In the genomic region with DNA sequence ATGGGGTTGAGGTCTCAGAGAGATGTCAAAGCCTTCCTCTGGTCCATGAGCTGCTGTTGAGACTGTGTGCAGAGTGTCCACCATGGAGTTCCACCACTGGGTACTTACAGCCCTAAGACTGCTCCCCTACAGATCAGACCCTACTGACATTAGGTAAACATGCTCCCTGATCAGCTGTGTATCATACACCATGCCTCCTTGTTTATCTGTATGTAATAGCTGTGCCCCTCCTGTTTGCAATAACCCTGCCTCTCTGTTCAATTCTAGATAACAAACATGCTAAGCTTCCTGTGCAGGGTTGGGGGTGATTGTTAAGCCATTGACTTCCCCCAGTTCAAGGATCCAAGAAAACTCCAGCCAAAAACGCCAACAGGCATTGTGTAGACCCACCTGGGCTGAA, we compare ENCODE assay signal across 18 mouse cellular contexts.
DNase-seq lines count a peak whose midpoint lies in the region; ATAC-seq and TF ChIP-seq lines count a peak whose summit lies in the region.
"Had no signal": no experiment of that assay in that cellular context is flagged by ENCODE, and none has a peak within 500 bp of the region (broad histone marks: within the 10 kb centered on the region; RNA-seq: fewer than 3 reads in every experiment).

No protein-coding gene starts in this region.

- peak overlapping the region; percentile 66 for H3K27ac ChIP-seq in heart, embryonic 13.5 days (replicated peaks)
- H3K27ac ChIP-seq in MEL (ENCODE audit: control insufficient read depth, low read depth, low read length), result no peak overlapping the region
- H3K27ac ChIP-seq in liver, embryonic 13.5 days, result peak overlapping the region; percentile 79
- H3K27ac ChIP-seq in liver, postnatal 0 days (ENCODE audit: low read depth), result no peak overlapping the region
- H3K27ac ChIP-seq: embryonic facial prominence, embryonic 13.5 days; forebrain, embryonic 12.5 days; heart, adult 2 months; hindbrain, embryonic 13.5 days had no signal

- H3K9me3 ChIP-seq in heart, embryonic 13.5 days, result no peaks in the 10 kb centered on the region
- no peaks in the 10 kb centered on the region for H3K9me3 ChIP-seq in MEL (replicated peaks; ENCODE audit: insufficient read depth, low read length)
- H3K9me3 ChIP-seq in liver, embryonic 13.5 days (replicated peaks), result no peaks in the 10 kb centered on the region
- H3K9me3 ChIP-seq in liver, postnatal 0 days (ENCODE audit: low read length), result no peaks in the 10 kb centered on the region
- H3K9me3 ChIP-seq: embryonic facial prominence, embryonic 13.5 days; forebrain, embryonic 12.5 days; hindbrain, embryonic 13.5 days had no signal

- TF ChIP-seq EP300 in MEL (IDR thresholded peaks at IDR 0.05; ENCODE audit: low read depth in 1 of 2, low read length in 2 of 2), result peak; percentile 35 to 60; a peak in 2 of 4 replicates
- peak; percentile 38; the same call in 1 of the 2 replicates for TF ChIP-seq EP300 in liver, postnatal 0 days (IDR thresholded peaks at IDR 0.05; ENCODE audit: low read depth)

- H3K4me3 ChIP-seq in heart, embryonic 13.5 days, result no peak overlapping the region
- no peak overlapping the region for H3K4me3 ChIP-seq in MEL (ENCODE audit: control insufficient read depth in 1 of 2, insufficient read depth in 1 of 2, low read depth in 2 of 2, low read length in 2 of 2)
- H3K4me3 ChIP-seq in liver, embryonic 13.5 days (replicated peaks), result no peak overlapping the region
- H3K4me3 ChIP-seq in liver, postnatal 0 days (ENCODE audit: low read depth, low read length), result no peak overlapping the region
- H3K4me3 ChIP-seq: embryonic facial prominence, embryonic 13.5 days; forebrain, embryonic 12.5 days; heart, adult 2 months; hindbrain, embryonic 13.5 days had no signal

- no peak overlapping the region for H3K4me2 ChIP-seq in heart, embryonic 13.5 days
- H3K4me2 ChIP-seq in liver, embryonic 13.5 days, result peak overlapping the region; percentile 35
- H3K4me2 ChIP-seq in liver, postnatal 0 days (ENCODE audit: low read depth, low read length), result no peak overlapping the region
- H3K4me2 ChIP-seq: embryonic facial prominence, embryonic 13.5 days; forebrain, embryonic 12.5 days; hindbrain, embryonic 13.5 days had no signal

- no peak overlapping the region for H3K9ac ChIP-seq in heart, embryonic 13.5 days
- H3K9ac ChIP-seq in MEL (ENCODE audit: control insufficient read depth, low read depth, low read length, poor library complexity, severe bottlenecking), result no peak overlapping the region
- peak overlapping the region; percentile 53; the same call in 1 of the 2 replicates for H3K9ac ChIP-seq in liver, embryonic 13.5 days
- no peak overlapping the region for H3K9ac ChIP-seq in liver, postnatal 0 days (replicated peaks)
- H3K9ac ChIP-seq: embryonic facial prominence, embryonic 13.5 days; forebrain, embryonic 12.5 days; hindbrain, embryonic 13.5 days had no signal

- no peaks in the 10 kb centered on the region for H3K36me3 ChIP-seq in heart, embryonic 13.5 days
- peaks cover 0 to 7% of the 10 kb centered on the region in 2 experiments; a peak in 2 of 4 replicates for H3K36me3 ChIP-seq in MEL (ENCODE audit: control insufficient read depth in 1 of 2, insufficient read depth in 2 of 2, low read length in 2 of 2)
- H3K36me3 ChIP-seq in liver, embryonic 13.5 days, result no peaks in the 10 kb centered on the region
- H3K36me3 ChIP-seq in liver, postnatal 0 days (replicated peaks; ENCODE audit: insufficient read depth, low read length), result no peaks in the 10 kb centered on the region
- H3K36me3 ChIP-seq: embryonic facial prominence, embryonic 13.5 days; forebrain, embryonic 12.5 days; hindbrain, embryonic 13.5 days had no signal

- TF ChIP-seq CTCF in MEL (IDR thresholded peaks at IDR 0.05 in 2 of 3, conservative IDR thresholded peaks at IDR 0.05 in 1 of 3; ENCODE audit: control insufficient read depth in 1 of 3, insufficient read depth in 1 of 3, low read depth in 2 of 3, low read length in 3 of 3, poor library complexity in 1 of 3, severe bottlenecking in 1 of 3), result no peak
- TF ChIP-seq CTCF in liver, postnatal 0 days (IDR thresholded peaks at IDR 0.05; ENCODE audit: low read depth), result no peak

- peaks cover 37% of the 10 kb centered on the region for H3K4me1 ChIP-seq in heart, embryonic 13.5 days
- H3K4me1 ChIP-seq in MEL (ENCODE audit: control insufficient read depth in 1 of 2, insufficient read depth in 2 of 2, low read length in 2 of 2), result peaks cover 0 to 17% of the 10 kb centered on the region in 2 experiments; a peak in 3 of 4 replicates
- H3K4me1 ChIP-seq in liver, embryonic 13.5 days (replicated peaks), result peaks cover 33% of the 10 kb centered on the region
- no peaks in the 10 kb centered on the region for H3K4me1 ChIP-seq in liver, postnatal 0 days (ENCODE audit: insufficient read depth)
- H3K4me1 ChIP-seq: forebrain, embryonic 12.5 days; hindbrain, embryonic 13.5 days had no signal

- H3K27me3 ChIP-seq in heart, embryonic 13.5 days (replicated peaks), result no peaks in the 10 kb centered on the region
- H3K27me3 ChIP-seq in MEL (ENCODE audit: control insufficient read depth in 1 of 2, insufficient read depth in 2 of 2, low read length in 2 of 2), result no peaks in the 10 kb centered on the region
- no peaks in the 10 kb centered on the region for H3K27me3 ChIP-seq in liver, embryonic 13.5 days
- H3K27me3 ChIP-seq in liver, postnatal 0 days (ENCODE audit: insufficient read depth, low read length), result no peaks in the 10 kb centered on the region
- H3K27me3 ChIP-seq: hindbrain, embryonic 13.5 days had no signal

- no peak for TF ChIP-seq POLR2A in MEL (IDR thresholded peaks at IDR 0.05; ENCODE audit: control insufficient read depth in 1 of 2, insufficient read depth in 1 of 2, low read depth in 1 of 2, low read length in 2 of 2, poor library complexity in 1 of 2)

- no peak for TF ChIP-seq RAD21 in MEL (IDR thresholded peaks at IDR 0.05; ENCODE audit: low read depth, low read length)

- DNase-seq in heart, adult 9 months (ENCODE audit: low spot score in 2 of 2), result no peak
- no peak for DNase-seq in MEL (ENCODE audit: low read depth, low spot score)
- DNase-seq in liver, embryonic 13.5 days, result no peak
- no peak for DNase-seq in liver, postnatal 0 days
- no peak for DNase-seq in kidney, postnatal 10 days
- DNase-seq in urinary bladder, postnatal 4 days (ENCODE audit: low spot score in 2 of 2), result no peak
- DNase-seq: adrenal gland, adult 2 months; adrenal gland, postnatal 25 days; cerebellum, adult 18-20 months; cerebellum, adult 9-11 months; cerebellum, postnatal 36 days; gastrocnemius, postnatal 14 days; heart, adult 2 months had no signal

- 55% methylated on average over 1 of the region's 1 CpGs for WGBS in heart, embryonic 13.5 days
- 20% methylated on average over 1 of the region's 1 CpGs for WGBS in liver, embryonic 13.5 days (ENCODE audit: insufficient replicate concordance)
- WGBS in liver, postnatal 0 days (ENCODE audit: insufficient replicate concordance), result 38% methylated on average over 1 of the region's 1 CpGs

- ATAC-seq in heart, embryonic 13.5 days (ENCODE audit: extremely low read depth, insufficient number of reproducible peaks, low FRiP score, low TSS enrichment), result no peak
- peak; percentile 94 for ATAC-seq in liver, embryonic 13.5 days (ENCODE audit: low read depth)
- ATAC-seq in liver, postnatal 0 days, result no peak
- ATAC-seq: forebrain, embryonic 16.5 days had no signal

- H3K79me2 ChIP-seq in MEL (ENCODE audit: control insufficient read depth, insufficient read depth, low read length, poor library complexity), result no peaks in the 10 kb centered on the region

TF ChIP-seq in MEL, 35 proteins besides CTCF, POLR2A, EP300 and RAD21 (continues in another document):
- TF ChIP-seq JUND (IDR thresholded peaks at IDR 0.05; ENCODE audit: low read depth, low read length) (no peak), ZC3H11A (IDR thresholded peaks at IDR 0.05; ENCODE audit: low read depth, low read length) (no peak), MYB (IDR thresholded peaks at IDR 0.05; ENCODE audit: low read depth, low read length) (no peak), MYC (IDR thresholded peaks at IDR 0.05; ENCODE audit: low read depth, low read length) (no peak), MAZ (IDR thresholded peaks at IDR 0.05; ENCODE audit: low read depth, low read length) (no peak), MXI1 (IDR thresholded peaks at IDR 0.05; ENCODE audit: low read depth, low read length) (0 out of 2 replicates have a peak, but pooled peaks have one; percentile 29), HCFC1 (IDR thresholded peaks at IDR 0.05; ENCODE audit: low read depth, low read length) (no peak), MAFK (IDR thresholded peaks at IDR 0.05; ENCODE audit: borderline replicate concordance, low read depth, low read length) (no peak), KAT2A (conservative IDR thresholded peaks at IDR 0.05; ENCODE audit: low read depth, low read length) (no peak), TCF12 (IDR thresholded peaks at IDR 0.05; ENCODE audit: low read depth, low read length) (0 out of 2 replicates have a peak, but pooled peaks have one; percentile 22), CHD2 (IDR thresholded peaks at IDR 0.05; ENCODE audit: low read length) (no peak), USF1 (IDR thresholded peaks at IDR 0.05; ENCODE audit: low read depth, low read length) (no peak), GATA1 (IDR thresholded peaks at IDR 0.05; ENCODE audit: low read depth, low read length) (peak; percentile 52; the same call in 1 of the 2 replicates), POLR2AphosphoS5 (IDR thresholded peaks at IDR 0.05; ENCODE audit: borderline replicate concordance, low read depth, low read length) (no peak), TAL1 (IDR thresholded peaks at IDR 0.05; ENCODE audit: low read length) (peak; percentile 44; the same call in 1 of the 2 replicates), BHLHE40 (IDR thresholded peaks at IDR 0.05; ENCODE audit: borderline replicate concordance, low read depth, low read length) (no peak), RCOR1 (IDR thresholded peaks at IDR 0.05; ENCODE audit: low read depth, low read length) (no peak), ETS1 (IDR thresholded peaks at IDR 0.05; ENCODE audit: low read depth, low read length) (peak; percentile 48; the same call in 1 of the 2 replicates), TBP (IDR thresholded peaks at IDR 0.05; ENCODE audit: low read depth, low read length) (no peak), USF2 (IDR thresholded peaks at IDR 0.05; ENCODE audit: borderline replicate concordance in 1 of 2, insufficient read depth in 1 of 2, low read depth in 1 of 2, low read length in 2 of 2) (no peak), E2F4 (IDR thresholded peaks at IDR 0.05; ENCODE audit: borderline replicate concordance, low read depth, low read length) (no peak), CHD1 (IDR thresholded peaks at IDR 0.05; ENCODE audit: low read depth, low read length) (no peak), ZMIZ1 (IDR thresholded peaks at IDR 0.05; ENCODE audit: low read depth, low read length) (no peak), NRF1 (IDR thresholded peaks at IDR 0.05; ENCODE audit: insufficient read depth, low read depth, low read length, poor library complexity, severe bottlenecking) (no peak), ZKSCAN1 (IDR thresholded peaks at IDR 0.05; ENCODE audit: low read depth, low read length) (no peak), MAX (IDR thresholded peaks at IDR 0.05; ENCODE audit: low read length) (no peak)

Comparison
In these comparisons a context has a peak if more than half of its experiments do, and no peak if none do; other contexts are left out.
1. H3K27ac ChIP-seq: peak in heart, embryonic 13.5 days (single experiment) and liver, embryonic 13.5 days (single experiment); none in MEL (single experiment) and liver, postnatal 0 days (single experiment).